Mouse (Mus musculus): ENCODE measurements around the gene Myh10. TPM values are rescaled to one million over a fixed set of nuclear protein-coding genes. Genes with fewer than 3 reads are reported as not detected.
A peak's percentile ranks its signal among the peaks of the same experiment; 100 is the strongest.

Gene Myh10
- polyA plus RNA-seq (2012; rRNA removed) = 141 and 189 TPM in 2 replicates

DNA sequence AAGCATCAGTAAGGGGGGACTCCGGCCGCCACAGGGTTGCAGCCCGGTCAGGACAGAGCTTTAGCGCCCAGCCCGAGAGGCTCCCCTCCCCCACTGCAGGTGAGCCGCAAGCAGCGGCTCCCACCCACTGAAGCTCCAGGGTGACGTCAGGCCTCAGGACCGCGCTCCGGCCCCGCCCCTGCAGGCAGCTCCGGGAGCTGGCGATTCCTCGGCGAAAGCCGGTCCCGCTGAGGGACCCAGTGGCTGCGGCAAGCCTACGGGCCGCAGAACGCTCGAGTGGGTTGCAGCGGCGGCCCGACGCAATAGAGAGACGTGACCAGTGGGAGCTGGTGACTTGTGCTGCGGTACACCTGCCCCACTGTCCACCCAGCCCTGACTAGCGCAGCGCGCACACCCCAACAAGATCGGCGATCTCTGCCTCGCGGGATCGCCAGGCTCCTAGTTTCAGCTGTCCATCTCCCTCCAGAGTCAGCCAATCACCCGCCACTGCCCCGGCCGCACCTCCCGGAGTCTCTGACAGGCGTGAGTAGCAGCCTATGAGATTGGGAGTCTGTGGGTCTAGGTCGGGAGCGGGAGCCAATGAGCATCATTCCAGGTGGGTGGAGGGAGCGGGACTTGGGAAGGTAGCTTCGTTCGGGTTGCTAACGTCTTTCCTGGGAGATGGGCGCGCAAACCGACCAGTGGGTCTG lies at the start of gene Myh10:
Gene Myh10, plus strand, starts transcription at position 239 of the 689 bp plus-strand sequence.
- peak; percentile 100 for DNase-seq (ENCODE audit: low read depth)
- TF ChIP-seq POLR2A (IDR thresholded peaks at IDR 0.05; ENCODE audit: borderline replicate concordance, extremely low read depth, insufficient read depth, insufficient read length, poor library complexity, severe bottlenecking) (peak; percentile 75; the same call in 1 of the 2 replicates), CTCF (IDR thresholded peaks at IDR 0.05; ENCODE audit: borderline replicate concordance, extremely low read depth, insufficient read depth, insufficient read length) (no peak)

GRCm38 (mm10) chr11:68644781-68645180 lies 46.6 kb upstream of the Myh10 start:
- DNase-seq (ENCODE audit: low read depth) = no peak
- no peak for TF ChIP-seq CTCF (IDR thresholded peaks at IDR 0.05; ENCODE audit: borderline replicate concordance, extremely low read depth, insufficient read depth, insufficient read length)
- no peak for TF ChIP-seq POLR2A (IDR thresholded peaks at IDR 0.05; ENCODE audit: borderline replicate concordance, extremely low read depth, insufficient read depth, insufficient read length, poor library complexity, severe bottlenecking)

- no peak for DNase-seq (ENCODE audit: low read depth)
- TF ChIP-seq CTCF (IDR thresholded peaks at IDR 0.05; ENCODE audit: borderline replicate concordance, extremely low read depth, insufficient read depth, insufficient read length) (no peak), POLR2A (IDR thresholded peaks at IDR 0.05; ENCODE audit: borderline replicate concordance, extremely low read depth, insufficient read depth, insufficient read length, poor library complexity, severe bottlenecking) (no peak)
Measured at GRCm38 (mm10) chr11:68647808-68648207, 43.6 kb upstream of the Myh10 start.

- no peak for TF ChIP-seq CTCF (IDR thresholded peaks at IDR 0.05; ENCODE audit: borderline replicate concordance, extremely low read depth, insufficient read depth, insufficient read length)
- no peak for TF ChIP-seq POLR2A (IDR thresholded peaks at IDR 0.05; ENCODE audit: borderline replicate concordance, extremely low read depth, insufficient read depth, insufficient read length, poor library complexity, severe bottlenecking)
- DNase-seq (ENCODE audit: low read depth) = no peak
Measured at GRCm38 (mm10) chr11:68648385-68649148, 42.8 kb upstream of the Myh10 start.

- TF ChIP-seq POLR2A (IDR thresholded peaks at IDR 0.05; ENCODE audit: borderline replicate concordance, extremely low read depth, insufficient read depth, insufficient read length, poor library complexity, severe bottlenecking) (no peak), CTCF (IDR thresholded peaks at IDR 0.05; ENCODE audit: borderline replicate concordance, extremely low read depth, insufficient read depth, insufficient read length) (no peak)
- no peak for DNase-seq (ENCODE audit: low read depth)
Measured at GRCm38 (mm10) chr11:68651518-68651917, 39.8 kb upstream of the Myh10 start.

DNA sequence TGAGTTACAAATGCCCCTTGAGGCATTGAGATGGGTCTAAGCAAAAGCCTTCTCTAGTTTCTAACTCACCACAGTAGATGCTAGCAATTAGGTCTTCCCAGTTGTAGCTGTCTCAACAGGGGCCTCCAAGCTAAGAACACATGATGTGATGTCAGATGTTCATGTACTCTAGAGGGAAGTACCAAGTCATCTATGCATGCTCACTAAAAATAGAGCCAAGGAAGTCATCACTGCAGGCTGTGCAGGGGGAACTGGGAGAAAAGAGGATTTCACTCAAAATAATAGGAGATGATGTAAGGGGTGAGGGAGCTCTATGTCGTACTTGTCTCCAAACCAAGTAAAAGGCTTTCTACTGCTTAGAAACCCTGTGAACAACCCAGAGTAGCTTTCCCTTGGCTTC lies 35.8 kb upstream of the Myh10 start:
- no peak for DNase-seq (ENCODE audit: low read depth)
- TF ChIP-seq CTCF (IDR thresholded peaks at IDR 0.05; ENCODE audit: borderline replicate concordance, extremely low read depth, insufficient read depth, insufficient read length) (no peak), POLR2A (IDR thresholded peaks at IDR 0.05; ENCODE audit: borderline replicate concordance, extremely low read depth, insufficient read depth, insufficient read length, poor library complexity, severe bottlenecking) (no peak)

- TF ChIP-seq CTCF (IDR thresholded peaks at IDR 0.05; ENCODE audit: borderline replicate concordance, extremely low read depth, insufficient read depth, insufficient read length) = no peak
- no peak for TF ChIP-seq POLR2A (IDR thresholded peaks at IDR 0.05; ENCODE audit: borderline replicate concordance, extremely low read depth, insufficient read depth, insufficient read length, poor library complexity, severe bottlenecking)
- peak; percentile 8 for DNase-seq (ENCODE audit: low read depth)
Measured at GRCm38 (mm10) chr11:68656887-68657685, 34.3 kb upstream of the Myh10 start.

- peak; percentile 79 for DNase-seq (ENCODE audit: low read depth)
- TF ChIP-seq POLR2A (IDR thresholded peaks at IDR 0.05; ENCODE audit: borderline replicate concordance, extremely low read depth, insufficient read depth, insufficient read length, poor library complexity, severe bottlenecking) (no peak), CTCF (IDR thresholded peaks at IDR 0.05; ENCODE audit: borderline replicate concordance, extremely low read depth, insufficient read depth, insufficient read length) (no peak)
Measured at GRCm38 (mm10) chr11:68657811-68658210, 33.5 kb upstream of the Myh10 start.

DNA sequence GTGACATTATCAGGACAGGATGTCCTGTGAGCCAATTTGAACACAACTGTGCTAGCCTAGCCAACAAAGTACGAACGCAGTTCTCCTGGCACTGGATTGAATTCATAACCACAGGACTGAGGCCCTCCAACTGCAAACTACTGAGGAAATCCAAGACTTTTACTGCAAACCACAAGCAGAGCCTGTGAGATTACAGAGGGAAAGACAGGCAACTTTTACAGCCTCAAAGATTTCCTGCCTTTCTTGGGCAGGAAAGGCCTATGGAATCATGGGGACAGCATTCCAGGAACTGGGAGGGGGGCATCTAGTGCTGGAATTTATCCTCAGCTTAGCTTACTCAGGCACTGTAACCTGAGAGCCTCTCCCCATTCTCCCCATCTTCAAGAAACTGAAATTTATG lies 26.0 kb upstream of the Myh10 start:
- no peak for DNase-seq (ENCODE audit: low read depth)
- no peak for TF ChIP-seq POLR2A (IDR thresholded peaks at IDR 0.05; ENCODE audit: borderline replicate concordance, extremely low read depth, insufficient read depth, insufficient read length, poor library complexity, severe bottlenecking)
- no peak for TF ChIP-seq CTCF (IDR thresholded peaks at IDR 0.05; ENCODE audit: borderline replicate concordance, extremely low read depth, insufficient read depth, insufficient read length)

DNA sequence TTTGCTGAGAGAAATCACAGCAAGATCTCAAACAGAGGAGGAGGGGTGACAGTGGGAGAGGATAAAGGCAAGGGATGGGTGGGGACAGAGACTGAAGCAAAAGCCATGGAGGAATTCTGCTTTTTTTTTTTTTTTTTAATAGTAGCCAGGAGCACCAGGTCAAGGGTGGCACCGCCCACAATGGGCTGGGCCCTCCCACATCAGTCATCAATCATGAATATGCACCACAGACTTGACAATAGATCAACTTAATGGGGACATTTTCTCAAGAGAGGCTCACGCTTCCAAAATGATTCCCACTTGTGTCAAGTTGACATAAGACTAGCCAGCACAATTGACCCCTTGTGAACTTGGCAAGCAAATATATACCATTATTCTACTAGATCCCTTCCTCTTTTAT lies 25.1 kb upstream of the Myh10 start:
- TF ChIP-seq CTCF (IDR thresholded peaks at IDR 0.05; ENCODE audit: borderline replicate concordance, extremely low read depth, insufficient read depth, insufficient read length) (no peak), POLR2A (IDR thresholded peaks at IDR 0.05; ENCODE audit: borderline replicate concordance, extremely low read depth, insufficient read depth, insufficient read length, poor library complexity, severe bottlenecking) (no peak)
- DNase-seq (ENCODE audit: low read depth) = no peak

Measured in brain, embryonic 14.5 days (tissue).